Comparison of ENCODE assay signal across 7 mouse cellular contexts in genomic region chr5:101664423-101664921, GRCm38 (mm10). TPM values are rescaled to one million over a fixed set of nuclear protein-coding genes. Genes with fewer than 3 reads are reported as not detected.
DNase-seq lines count a peak whose midpoint lies in the region; ATAC-seq and TF ChIP-seq lines count a peak whose summit lies in the region.

No protein-coding gene starts in this region.

- H3K4me2 ChIP-seq in lung, postnatal 0 days (replicated peaks; ENCODE audit: low read depth, low read length) = peak overlapping the region; percentile 63
- H3K4me2 ChIP-seq in embryonic facial prominence, embryonic 15.5 days (replicated peaks) = peak overlapping the region; percentile 68
- H3K4me2 ChIP-seq in intestine, embryonic 14.5 days (ENCODE audit: low read length) = peak overlapping the region; percentile 58

- no peak overlapping the region for H3K27ac ChIP-seq in lung, postnatal 0 days (ENCODE audit: low read length)
- no peak overlapping the region for H3K27ac ChIP-seq in embryonic facial prominence, embryonic 15.5 days (replicated peaks)
- H3K27ac ChIP-seq in intestine, embryonic 14.5 days (ENCODE audit: low read depth) = no peak overlapping the region

- H3K36me3 ChIP-seq in lung, postnatal 0 days (ENCODE audit: insufficient read depth, low read length) = no peaks in the 10 kb centered on the region
- H3K36me3 ChIP-seq in embryonic facial prominence, embryonic 15.5 days = no peaks in the 10 kb centered on the region
- no peaks in the 10 kb centered on the region for H3K36me3 ChIP-seq in intestine, embryonic 14.5 days (ENCODE audit: control insufficient read depth, insufficient read depth, low read length)

- no peak overlapping the region for H3K9ac ChIP-seq in lung, postnatal 0 days (replicated peaks; ENCODE audit: low read depth)
- H3K9ac ChIP-seq in embryonic facial prominence, embryonic 15.5 days = no peak overlapping the region
- H3K9ac ChIP-seq in intestine, embryonic 14.5 days (ENCODE audit: low read length) = no peak overlapping the region

- peaks cover 89% of the 10 kb centered on the region for H3K27me3 ChIP-seq in lung, postnatal 0 days (replicated peaks; ENCODE audit: insufficient read depth, low read length)
- peaks cover 91% of the 10 kb centered on the region for H3K27me3 ChIP-seq in embryonic facial prominence, embryonic 15.5 days
- H3K27me3 ChIP-seq in intestine, embryonic 14.5 days (replicated peaks; ENCODE audit: control insufficient read depth, insufficient read depth, low read length) = peaks cover 100% of the 10 kb centered on the region

- 0 out of 2 replicates have a peak, but pooled peaks have one; percentile 18 for ATAC-seq in lung, postnatal 0 days
- no peak for ATAC-seq in embryonic facial prominence, embryonic 15.5 days (ENCODE audit: insufficient number of reproducible peaks, low FRiP score, low TSS enrichment, low read depth)
- no peak for ATAC-seq in intestine, embryonic 14.5 days (replicated peaks; ENCODE audit: low FRiP score, low TSS enrichment, low read depth)
- no peak for ATAC-seq in cerebellum, adult (ENCODE audit: insufficient number of reproducible peaks, low FRiP score, low TSS enrichment)

- no peak for DNase-seq in lung, postnatal 0 days (ENCODE audit: low spot score)
- DNase-seq in lung, adult 2 months = no peak
- peak; percentile 81 for DNase-seq in intestine, embryonic 14.5 days (ENCODE audit: low spot score)
- peak; percentile 71 for DNase-seq in neural tube, embryonic 10.5 days (ENCODE audit: extremely low spot score, low spot score)
- DNase-seq in right cerebral cortex, postnatal 14 days = no peak

- no peaks in the 10 kb centered on the region for H3K9me3 ChIP-seq in lung, postnatal 0 days (ENCODE audit: low read length)
- no peaks in the 10 kb centered on the region for H3K9me3 ChIP-seq in embryonic facial prominence, embryonic 15.5 days (replicated peaks)
- no peaks in the 10 kb centered on the region for H3K9me3 ChIP-seq in intestine, embryonic 14.5 days (ENCODE audit: control insufficient read depth, low read length)

- no peak for TF ChIP-seq CTCF in lung, postnatal 0 days (IDR thresholded peaks at IDR 0.05)
- TF ChIP-seq CTCF in lung, adult 2 months (IDR thresholded peaks at IDR 0.05; ENCODE audit: insufficient read depth, low read length) = no peak

- peaks cover 12% of the 10 kb centered on the region; the same call in 1 of the 2 replicates for H3K4me1 ChIP-seq in lung, postnatal 0 days (ENCODE audit: insufficient read depth, low read depth, low read length)
- peaks cover 3% of the 10 kb centered on the region; the same call in 1 of the 2 replicates for H3K4me1 ChIP-seq in lung, adult 2 months (ENCODE audit: control insufficient read depth, insufficient read depth, low read length)
- peaks cover 28% of the 10 kb centered on the region for H3K4me1 ChIP-seq in embryonic facial prominence, embryonic 15.5 days
- H3K4me1 ChIP-seq in intestine, embryonic 14.5 days (replicated peaks; ENCODE audit: control insufficient read depth, insufficient read depth, low read length) = peaks cover 22% of the 10 kb centered on the region

- TF ChIP-seq EP300 in lung, postnatal 0 days (IDR thresholded peaks at IDR 0.05) = no peak

- TF ChIP-seq POLR2A in lung, adult 2 months (IDR thresholded peaks at IDR 0.05; ENCODE audit: borderline replicate concordance, extremely low read depth, low read depth, low read length) = no peak

- WGBS in lung, postnatal 0 days = under 1% methylated on average over 52 of the region's 64 CpGs
- 1% methylated on average over 64 of the region's 64 CpGs for WGBS in lung, adult 2 months
- under 1% methylated on average over 64 of the region's 64 CpGs for WGBS in embryonic facial prominence, embryonic 15.5 days
- under 1% methylated on average over 63 of the region's 64 CpGs for WGBS in intestine, embryonic 14.5 days

- H3K4me3 ChIP-seq in lung, postnatal 0 days (ENCODE audit: low read depth, low read length) = peak overlapping the region; percentile 34
- H3K4me3 ChIP-seq in lung, adult 2 months (replicated peaks; ENCODE audit: extremely low read depth, low read depth, low read length) = no peak overlapping the region
- peak overlapping the region; percentile 36 for H3K4me3 ChIP-seq in embryonic facial prominence, embryonic 15.5 days (replicated peaks)
- peak overlapping the region; percentile 35 for H3K4me3 ChIP-seq in intestine, embryonic 14.5 days (ENCODE audit: low read depth, low read length)

RNA-seq across cellular contexts. Expression of gene Nkx6-1, which starts 0.3 kb away (rescaled TPM):
- polyA plus RNA-seq in lung, postnatal 0 days (2015; fragmentation: Nextera tagmentation; extraction: Ambion mirVana) = 0.07 and 0.13 TPM in 2 replicates
- 0.15 and 0.77 TPM in 2 replicates for polyA plus RNA-seq in lung, adult 2 months (2012; rRNA removed)
- polyA plus RNA-seq in embryonic facial prominence, embryonic 15.5 days (2015; fragmentation: Nextera tagmentation; extraction: Ambion mirVana) = 0.13 TPM in 1 of 2 replicates, not detected in the other
- 1.4 TPM in 1 of 2 replicates, not detected in the other for polyA plus RNA-seq in intestine, embryonic 14.5 days (2014; fragmentation: Nextera tagmentation; extraction: Ambion mirVana)

Comparison
In these comparisons a context has a peak if more than half of its experiments do, and no peak if none do; other contexts are left out.
1. DNase-seq: peak in intestine, embryonic 14.5 days (single experiment) and neural tube, embryonic 10.5 days (single experiment); none in lung, postnatal 0 days (single experiment), lung, adult 2 months (single experiment) and right cerebral cortex, postnatal 14 days (single experiment).
2. Peak in every context shown above with its lines, with median percentiles within 50 percentile points of each other: H3K4me2 ChIP-seq.